Mouse (Mus musculus) heart, embryonic 11.5 days (tissue): ENCODE results near the gene Rps6kb2. TPM values are rescaled to one million over a fixed set of nuclear protein-coding genes. Genes with fewer than 3 reads are reported as not detected.

ENCODE experiments used
- ATAC-seq: fragments of 200-750 bp; cut with Nextera tagmentation; replicated peaks from 2 replicates; pipeline ENCODE4 v1.8.0; 2017; ENCODE audit warnings: moderate library complexity; ENCODE audit not compliant: insufficient number of reproducible peaks, low FRiP score, low TSS enrichment
- H3K27ac ChIP-seq: fragments of 300-500 bp; sonication (generic); 2 replicates; pipeline ENCODE4 v1.5.1; 2014; ENCODE audit warnings: mild to moderate bottlenecking, low read depth, low read length
- H3K27me3 ChIP-seq: fragments of 300-500 bp; sonication (generic); 2 replicates; pipeline ENCODE4 v1.6.1; 2014; ENCODE audit warnings: mild to moderate bottlenecking, low read length, mixed read lengths; ENCODE audit not compliant: control insufficient read depth, insufficient read depth
- H3K36me3 ChIP-seq: fragments of 300-500 bp; sonication (generic); 2 replicates; pipeline ENCODE4 v1.6.1; 2014; ENCODE audit warnings: mild to moderate bottlenecking, low read length, moderate library complexity, mixed read lengths; ENCODE audit not compliant: control insufficient read depth, insufficient read depth
- H3K4me1 ChIP-seq: fragments of 300-500 bp; sonication (generic); 2 replicates; pipeline ENCODE4 v1.6.1; 2014; ENCODE audit warnings: low read length; ENCODE audit not compliant: control insufficient read depth, insufficient read depth
- H3K4me2 ChIP-seq: fragments of 300-500 bp; sonication (generic); 2 replicates; pipeline ENCODE4 v1.6.1; 2014; ENCODE audit warnings: mild to moderate bottlenecking, moderate library complexity
- H3K4me3 ChIP-seq: fragments of 300-500 bp; sonication (generic); 2 replicates; pipeline ENCODE4 v1.5.1; 2014; ENCODE audit warnings: low read depth, low read length
- H3K9ac ChIP-seq: fragments of 300-500 bp; sonication (generic); 2 replicates; pipeline ENCODE4 v1.6.1; 2014; ENCODE audit warnings: mild to moderate bottlenecking, low read depth, low read length, moderate library complexity
- H3K9me3 ChIP-seq: fragments of 300-500 bp; sonication (generic); replicated peaks from 2 replicates; pipeline ENCODE4 v1.6.1; 2016; ENCODE audit warnings: low read length; ENCODE audit not compliant: control insufficient read depth
- WGBS: fragments of 180-500 bp; shearing (Covaris S2); extraction: QIAGEN DNeasy Blood & Tissue Kit; methylation state at CpG from one replicate; pipeline ENCODE4 v1.1.7; 2014; ENCODE audit not compliant: insufficient replicate concordance; 5-methylcytosine and 5-hydroxymethylcytosine counted together
- polyA plus RNA-seq: library from polyadenylated mRNA; unstranded; fragments of >200 nt; fragmentation: Nextera tagmentation; extraction: Ambion mirVana; gene quantifications from 2 replicates; pipeline ENCODE4 v1.2.1, GENCODE M21; 2014

Gene Rps6kb2
- polyA plus RNA-seq, 1 experiment from 2014 or later: 38.1 TPM

DNA sequence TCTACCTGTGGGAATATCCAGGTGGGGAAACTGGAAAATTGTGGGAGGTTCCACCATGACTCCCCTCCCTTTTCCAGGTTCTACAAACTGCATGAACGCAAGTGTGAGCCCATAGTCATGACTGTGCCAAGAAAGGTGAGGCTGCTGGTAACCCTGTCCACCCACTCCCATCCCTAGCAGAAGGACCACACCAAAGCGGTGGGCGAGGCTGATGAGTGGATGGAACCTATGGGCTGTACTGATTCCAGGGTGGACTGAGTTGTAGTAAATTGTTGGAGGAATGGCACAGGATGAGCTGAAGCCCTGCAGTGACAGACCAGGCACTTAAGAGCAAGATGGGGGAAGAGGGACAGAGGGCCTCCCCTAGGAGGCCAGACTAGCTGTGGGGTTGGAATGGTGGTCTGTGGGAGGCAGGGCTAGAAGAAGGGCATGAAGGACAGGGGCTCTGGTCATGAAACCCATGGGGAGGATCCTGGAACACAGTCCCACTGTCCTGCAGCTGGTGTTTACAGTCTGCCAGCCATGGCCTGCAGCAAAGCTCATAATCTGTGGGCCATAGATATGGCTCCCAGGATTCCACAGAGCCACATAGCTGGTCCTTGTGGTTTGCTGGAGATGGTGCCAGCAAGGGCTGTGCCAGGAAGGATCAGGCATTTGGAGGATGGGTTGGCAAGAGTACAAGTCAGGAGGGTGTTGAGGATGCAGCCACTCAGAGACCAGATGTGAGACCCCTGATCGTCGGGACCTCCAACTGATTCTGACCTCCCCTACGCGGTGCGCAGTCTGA, 10.5 kb downstream of the Rps6kb2 start:
- H3K4me2 ChIP-seq: no peak overlapping the region
- H3K27ac ChIP-seq: no peak overlapping the region
- H3K4me3 ChIP-seq: no peak overlapping the region
- no peak for ATAC-seq
- H3K9me3 ChIP-seq: no peaks in the 10 kb centered on the region
- peaks cover 7% of the 10 kb centered on the region for H3K4me1 ChIP-seq
- H3K36me3 ChIP-seq: peaks cover 22% of the 10 kb centered on the region
- 85% methylated on average over 8 of the region's 8 CpGs for WGBS
- H3K9ac ChIP-seq: peak overlapping the region; percentile 34; the same call in 1 of the 2 replicates
- no peaks in the 10 kb centered on the region for H3K27me3 ChIP-seq

DNA sequence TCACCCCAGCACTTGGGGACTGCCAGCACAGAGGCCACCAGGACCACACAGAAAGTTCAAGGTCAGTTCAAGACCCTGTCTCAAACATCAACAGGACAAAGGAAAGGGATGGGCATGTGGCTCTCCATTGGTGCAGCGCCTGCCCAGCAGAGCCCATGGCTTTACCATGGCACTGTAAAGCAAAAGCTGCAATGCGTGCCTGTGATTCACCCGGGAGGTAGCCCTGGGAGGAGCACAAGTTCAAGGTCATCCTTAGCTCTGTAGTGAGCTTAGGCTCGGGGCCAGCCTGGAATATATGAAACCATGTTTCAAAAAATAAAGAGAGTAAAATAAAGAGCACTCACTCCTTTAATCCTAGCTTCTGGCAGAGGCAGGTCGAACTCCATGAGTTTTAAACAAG, 11.3 kb downstream of the Rps6kb2 start:
- Histone ChIP-seq H3K4me2 (no peak overlapping the region), H3K36me3 (peaks cover 17% of the 10 kb centered on the region; the same call in 1 of the 2 replicates), H3K27me3 (no peaks in the 10 kb centered on the region), H3K27ac (no peak overlapping the region), H3K9me3 (no peaks in the 10 kb centered on the region), H3K9ac (no peak overlapping the region), H3K4me1 (peaks cover 7% of the 10 kb centered on the region), H3K4me3 (no peak overlapping the region)
- no peak for ATAC-seq
- 85% methylated on average over 5 of the region's 5 CpGs for WGBS

DNA sequence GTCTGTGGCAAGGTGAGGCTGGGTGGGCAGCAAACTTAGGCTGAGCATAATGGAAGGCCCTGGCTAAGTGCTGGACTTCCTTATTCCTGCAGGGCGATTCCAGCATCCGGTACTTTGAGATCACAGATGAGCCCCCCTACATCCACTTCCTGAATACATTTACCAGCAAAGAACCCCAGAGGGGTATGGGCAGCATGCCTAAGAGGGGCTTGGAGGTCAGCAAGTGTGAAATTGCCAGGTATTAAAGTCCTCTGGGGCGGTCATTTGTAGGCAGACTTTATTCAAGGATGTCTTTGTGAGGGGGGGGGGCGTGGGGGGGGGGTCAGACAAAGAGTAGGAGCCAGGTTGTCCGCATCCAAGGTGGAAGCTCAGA, 11.7 kb downstream of the Rps6kb2 start:
- Histone ChIP-seq H3K4me1 (peaks cover 7% of the 10 kb centered on the region), H3K9me3 (no peaks in the 10 kb centered on the region), H3K36me3 (peaks cover 17% of the 10 kb centered on the region; the same call in 1 of the 2 replicates), H3K27me3 (no peaks in the 10 kb centered on the region), H3K4me2 (no peak overlapping the region), H3K9ac (no peak overlapping the region), H3K27ac (no peak overlapping the region), H3K4me3 (no peak overlapping the region)
- no peak for ATAC-seq
- WGBS: 70% methylated on average over 5 of the region's 5 CpGs

DNA sequence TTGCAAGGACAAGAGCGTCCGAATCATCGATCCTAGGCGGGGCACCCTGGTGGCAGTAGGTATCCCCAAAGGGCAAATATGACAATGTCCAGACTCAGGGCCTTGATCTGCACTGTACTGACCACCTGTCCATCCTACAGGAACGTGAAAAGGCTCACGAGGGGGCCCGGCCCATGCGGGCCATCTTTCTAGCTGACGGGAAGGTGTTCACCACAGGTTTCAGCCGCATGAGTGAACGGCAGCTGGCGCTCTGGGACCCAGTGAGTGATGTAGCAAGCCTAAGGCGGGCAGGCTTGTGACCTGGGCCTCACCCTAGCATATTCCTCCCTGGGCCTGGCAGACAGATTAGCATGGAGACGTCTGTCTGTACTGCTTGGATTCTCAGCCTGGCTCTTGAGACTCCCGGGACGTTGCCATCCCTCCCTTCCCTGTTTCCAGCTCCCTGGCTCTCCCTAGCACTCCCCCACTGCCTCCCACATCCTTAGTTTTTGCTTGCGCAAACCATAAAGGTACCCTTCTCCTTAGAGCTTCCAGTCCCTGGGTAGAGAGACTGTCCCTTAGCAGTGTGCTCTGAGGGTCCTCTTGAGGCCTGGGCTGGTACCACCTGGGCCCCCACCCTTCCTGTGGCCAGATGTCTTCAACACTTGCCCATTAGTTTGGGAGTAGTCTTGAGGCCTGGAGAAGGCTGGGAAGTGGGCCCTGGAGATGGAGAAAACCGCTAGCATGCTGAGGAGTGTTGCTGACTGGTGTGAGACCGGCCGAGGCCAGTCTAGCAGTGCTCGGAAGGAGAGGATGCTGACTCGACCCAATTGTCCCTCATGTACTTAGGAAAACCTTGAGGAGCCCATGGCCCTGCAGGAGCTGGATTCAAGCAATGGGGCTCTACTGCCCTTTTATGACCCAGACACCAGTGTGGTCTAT, 12.3 kb downstream of the Rps6kb2 start:
- 89% methylated on average over 22 of the region's 22 CpGs for WGBS
- Histone ChIP-seq H3K27me3 (no peaks in the 10 kb centered on the region), H3K4me3 (no peak overlapping the region), H3K9me3 (no peaks in the 10 kb centered on the region; the same call in 1 of the 2 replicates), H3K36me3 (peaks cover 16% of the 10 kb centered on the region; the same call in 1 of the 2 replicates), H3K4me2 (no peak overlapping the region), H3K27ac (no peak overlapping the region), H3K4me1 (peaks cover 7% of the 10 kb centered on the region), H3K9ac (no peak overlapping the region)
- no peak for ATAC-seq

DNA sequence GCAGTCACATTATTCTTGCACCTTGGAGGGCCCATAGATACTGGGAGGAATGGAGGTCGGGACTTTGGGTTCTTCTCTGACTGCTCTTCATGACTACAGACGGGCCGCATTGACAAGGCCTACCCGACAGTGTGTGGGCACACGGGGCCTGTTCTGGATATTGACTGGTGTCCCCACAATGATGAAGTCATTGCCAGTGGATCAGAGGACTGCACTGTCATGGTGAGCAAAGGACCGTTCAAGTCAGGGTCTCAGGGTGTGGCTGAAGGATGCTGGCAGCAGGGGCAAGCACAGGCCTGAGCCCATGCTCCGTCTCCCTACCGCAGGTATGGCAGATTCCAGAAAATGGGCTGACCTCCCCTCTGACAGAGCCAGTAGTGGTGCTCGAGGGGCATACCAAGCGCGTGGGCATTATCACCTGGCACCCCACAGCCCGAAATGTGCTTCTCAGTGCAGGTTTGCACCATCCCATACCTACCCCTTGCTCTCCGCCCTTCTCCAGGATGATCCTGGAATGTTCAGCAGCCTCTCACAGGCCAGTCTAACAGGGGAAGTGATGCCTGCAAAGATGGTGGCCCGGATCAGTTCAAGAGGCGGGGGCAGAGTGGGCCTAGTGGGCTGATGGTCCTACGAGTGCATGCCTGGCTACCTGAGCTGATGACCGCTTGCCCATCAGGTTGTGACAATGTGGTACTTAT, 13.2 kb downstream of the Rps6kb2 start:
- peaks cover 15% of the 10 kb centered on the region; the same call in 1 of the 2 replicates for H3K36me3 ChIP-seq
- H3K4me2 ChIP-seq: no peak overlapping the region
- H3K9ac ChIP-seq: no peak overlapping the region
- H3K27ac ChIP-seq: no peak overlapping the region
- H3K27me3 ChIP-seq: no peaks in the 10 kb centered on the region
- H3K4me1 ChIP-seq: peaks cover 7% of the 10 kb centered on the region
- no peak overlapping the region; the same call in 1 of the 2 replicates for H3K4me3 ChIP-seq
- ATAC-seq: no peak
- WGBS: 91% methylated on average over 17 of the region's 17 CpGs
- no peaks in the 10 kb centered on the region; the same call in 1 of the 2 replicates for H3K9me3 ChIP-seq

DNA sequence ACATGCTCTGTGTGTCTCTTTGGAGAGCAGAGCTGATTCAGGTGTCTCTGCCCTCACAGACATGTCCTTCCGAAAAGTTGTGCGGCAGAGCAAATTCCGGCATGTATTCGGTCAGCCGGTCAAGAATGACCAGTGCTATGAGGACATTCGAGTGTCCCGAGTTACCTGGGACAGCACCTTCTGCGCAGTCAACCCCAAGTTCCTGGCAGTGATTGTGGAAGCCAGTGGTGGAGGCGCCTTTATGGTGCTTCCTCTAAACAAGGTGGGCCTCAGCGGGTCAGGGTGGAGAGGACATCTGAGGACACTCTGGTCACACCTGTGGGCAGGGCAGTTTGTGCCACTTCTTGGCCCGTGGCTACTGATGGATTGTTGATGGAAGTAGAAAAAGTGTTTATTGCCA, 13.9 kb downstream of the Rps6kb2 start:
- H3K27me3 ChIP-seq: no peaks in the 10 kb centered on the region
- peaks cover 15% of the 10 kb centered on the region; the same call in 1 of the 2 replicates for H3K36me3 ChIP-seq
- H3K4me3 ChIP-seq: peak overlapping the region; percentile 97
- ATAC-seq: no peak
- no peaks in the 10 kb centered on the region; the same call in 1 of the 2 replicates for H3K9me3 ChIP-seq
- WGBS: 82% methylated on average over 11 of the region's 11 CpGs
- H3K4me2 ChIP-seq: peak overlapping the region; percentile 91
- H3K9ac ChIP-seq: peak overlapping the region; percentile 94
- no peak overlapping the region for H3K27ac ChIP-seq
- peaks cover 7% of the 10 kb centered on the region for H3K4me1 ChIP-seq

DNA sequence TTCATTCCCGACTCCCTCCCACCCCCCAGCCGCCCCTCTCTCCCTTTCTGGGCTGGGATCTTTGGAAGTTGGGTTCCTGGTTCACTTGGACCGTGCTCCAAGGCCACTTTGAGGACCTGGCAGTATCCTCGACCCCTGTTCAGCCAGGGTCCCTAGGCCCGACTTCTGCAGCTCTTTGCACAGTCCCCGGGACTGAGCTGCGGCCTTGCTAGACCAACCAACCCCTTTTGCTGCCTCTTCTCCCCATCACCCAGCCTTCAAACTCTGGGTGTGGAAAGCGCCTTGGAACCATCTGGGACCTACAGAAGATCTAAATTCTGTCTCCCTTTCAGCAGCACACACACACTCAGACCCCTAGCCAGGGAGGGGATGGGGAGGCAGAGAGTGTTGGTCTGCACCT, 14.3 kb downstream of the Rps6kb2 start:
- H3K9me3 ChIP-seq: no peaks in the 10 kb centered on the region; the same call in 1 of the 2 replicates
- no peaks in the 10 kb centered on the region for H3K27me3 ChIP-seq
- peak overlapping the region; percentile 97 for H3K4me3 ChIP-seq
- no peak for ATAC-seq
- peak overlapping the region; percentile 91 for H3K4me2 ChIP-seq
- H3K4me1 ChIP-seq: peaks cover 7% of the 10 kb centered on the region
- 3% methylated on average over 8 of the region's 8 CpGs for WGBS
- H3K27ac ChIP-seq: peak overlapping the region; percentile 70
- peaks cover 15% of the 10 kb centered on the region; the same call in 1 of the 2 replicates for H3K36me3 ChIP-seq
- peak overlapping the region; percentile 94 for H3K9ac ChIP-seq

DNA sequence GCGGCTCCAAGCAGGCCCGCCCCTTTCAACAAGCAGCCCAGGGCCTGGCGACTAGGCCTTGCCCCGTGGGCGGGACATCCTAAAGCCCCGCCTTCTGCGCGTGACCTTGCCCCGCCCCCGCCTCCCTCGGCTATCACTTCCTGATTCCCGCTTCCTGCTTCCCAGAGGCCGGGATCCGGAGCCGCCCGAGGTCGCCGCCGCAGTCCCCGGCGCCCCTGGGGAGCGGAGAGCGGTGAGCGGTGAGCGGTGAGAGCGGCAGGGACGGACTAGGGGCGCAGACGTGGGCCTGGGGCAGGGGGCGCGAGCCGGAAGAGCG, 14.7 kb downstream of the Rps6kb2 start, which contains the start of gene Coro1b:
Coro1b (plus strand) TSS at position 129 of the 316 bp plus-strand sequence.
- H3K27ac ChIP-seq: peak within 1 kb of the TSS; percentile 70
- no peaks in the 10 kb centered on the region for H3K27me3 ChIP-seq
- peak; percentile 90 for ATAC-seq
- peak within 1 kb of the TSS; percentile 94 for H3K9ac ChIP-seq
- WGBS: 0% methylated on average over 33 of the region's 33 CpGs
- peak within 1 kb of the TSS; percentile 97 for H3K4me3 ChIP-seq
- H3K4me1 ChIP-seq: peaks cover 7% of the 10 kb centered on the region
- peak within 1 kb of the TSS; percentile 91 for H3K4me2 ChIP-seq
- H3K36me3 ChIP-seq: peaks cover 14% of the 10 kb centered on the region; the same call in 1 of the 2 replicates
- no peaks in the 10 kb centered on the region; the same call in 1 of the 2 replicates for H3K9me3 ChIP-seq
